Mouse (Mus musculus): Measurements from ENCODE around the gene Hopx. TPM values are rescaled to one million over a fixed set of nuclear protein-coding genes. Genes with fewer than 3 reads are reported as not detected.
"Not testable (repeated sequence)": the region's sequence is repeated elsewhere in the genome, so short reads cannot be mapped to it uniquely, and the experiment has no call there.

The Hopx gene
- polyA plus RNA-seq, 1 experiment from 2014 or later, result 0.77 TPM

- DNase-seq (ENCODE audit: low spot score), result no peak
Observed at GRCm38 (mm10) chr5:77100691-77101090, 14.2 kb downstream of the Hopx start.

DNA sequence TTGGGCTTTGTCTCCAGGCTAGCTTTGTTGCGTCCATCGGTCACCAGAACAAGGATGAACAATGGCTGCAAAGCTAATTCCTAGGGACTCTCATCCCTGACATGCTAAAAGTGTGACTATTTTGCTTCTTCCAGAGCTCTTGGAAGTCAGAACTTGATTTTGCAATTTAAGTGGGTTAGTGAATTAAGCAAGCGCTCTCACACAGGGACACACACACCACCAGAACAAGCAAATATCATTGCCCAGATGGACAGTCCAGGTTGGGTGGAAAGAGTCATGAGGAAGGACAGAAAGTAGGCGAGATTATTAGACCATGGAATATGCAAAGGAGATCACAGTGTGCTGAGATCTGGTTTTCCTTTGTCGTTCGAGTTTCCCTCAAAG lies 14.9 kb downstream of the Hopx start:
- no peak for DNase-seq (ENCODE audit: low spot score)

- DNase-seq (ENCODE audit: low spot score), result no peak
Observed at GRCm38 (mm10) chr5:77099317-77099996, 15.5 kb downstream of the Hopx start.

GRCm38 (mm10) chr5:77098874-77099273 lies 16.0 kb downstream of the Hopx start:
- DNase-seq (ENCODE audit: low spot score), result no peak

DNA sequence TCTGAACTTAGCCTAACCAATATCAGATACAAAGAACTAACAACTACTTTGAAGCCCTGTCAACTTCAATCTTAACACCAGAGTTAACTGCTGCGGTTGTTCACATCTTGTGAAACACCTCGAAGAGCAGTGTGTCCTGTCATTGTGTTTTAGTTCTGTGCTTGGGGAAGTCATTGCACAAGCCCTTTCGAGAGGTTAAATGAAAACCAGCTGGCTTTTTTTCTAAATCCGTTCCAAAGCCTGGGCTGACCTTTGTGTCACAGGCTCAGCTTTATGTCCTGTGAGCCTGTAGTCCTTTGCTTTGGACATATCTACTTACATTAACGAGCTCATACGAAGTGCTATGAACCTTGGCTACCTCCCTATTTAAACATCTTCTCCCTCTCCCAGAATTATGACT lies 17.2 kb downstream of the Hopx start:
- no peak for DNase-seq (ENCODE audit: low spot score)

- not testable (repeated sequence) for DNase-seq (ENCODE audit: low spot score)
Observed at GRCm38 (mm10) chr5:77096194-77096593, 18.7 kb downstream of the Hopx start.

DNA sequence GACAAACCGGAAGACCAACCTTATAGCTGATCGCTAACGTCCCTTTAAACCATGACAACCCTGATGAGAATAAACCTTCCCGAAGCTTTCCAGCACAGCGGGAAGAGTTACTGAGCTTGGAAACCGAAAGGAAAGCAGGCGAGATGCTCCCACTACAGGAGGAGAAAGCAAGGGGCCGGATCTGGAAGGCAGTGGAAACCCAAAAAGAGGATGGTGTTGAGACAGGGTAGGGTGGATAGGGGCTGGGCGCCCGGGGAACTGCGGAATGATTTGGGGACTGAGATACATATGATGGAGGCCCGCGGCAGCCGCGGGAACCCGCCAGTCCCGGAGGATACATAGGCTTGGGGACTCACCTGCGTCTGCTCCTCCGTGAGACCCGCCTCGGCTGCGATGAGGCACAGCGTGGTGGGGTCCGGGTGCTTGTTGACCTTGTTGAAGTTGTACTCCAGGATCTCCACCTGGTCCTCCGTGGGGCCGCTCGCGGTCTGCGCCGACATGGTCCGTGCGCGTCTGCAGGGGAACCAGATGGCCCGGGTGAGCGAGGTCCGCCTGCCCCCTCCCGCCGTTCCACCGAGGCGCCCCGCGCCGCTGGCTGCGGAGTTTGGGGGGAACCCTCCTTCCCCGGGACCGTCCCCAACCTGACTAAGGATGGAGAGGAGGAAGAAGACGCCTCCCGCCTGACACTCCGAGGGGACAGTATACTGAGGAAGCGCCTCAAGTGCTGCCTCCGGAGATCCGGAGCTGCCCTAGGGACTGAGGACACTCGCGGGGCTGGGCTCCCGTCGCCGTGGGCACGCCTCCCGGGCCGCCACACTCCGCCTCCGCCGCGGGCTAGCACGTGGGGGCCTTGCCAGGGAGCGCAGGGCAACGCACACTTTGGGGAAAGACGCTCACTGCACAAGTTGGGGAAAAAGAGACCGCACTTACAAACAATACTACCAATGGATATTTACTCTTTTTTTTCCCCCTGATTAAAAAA lies 20.1 kb downstream of the Hopx start:
- peak; percentile 33 for DNase-seq (ENCODE audit: low spot score)

DNA sequence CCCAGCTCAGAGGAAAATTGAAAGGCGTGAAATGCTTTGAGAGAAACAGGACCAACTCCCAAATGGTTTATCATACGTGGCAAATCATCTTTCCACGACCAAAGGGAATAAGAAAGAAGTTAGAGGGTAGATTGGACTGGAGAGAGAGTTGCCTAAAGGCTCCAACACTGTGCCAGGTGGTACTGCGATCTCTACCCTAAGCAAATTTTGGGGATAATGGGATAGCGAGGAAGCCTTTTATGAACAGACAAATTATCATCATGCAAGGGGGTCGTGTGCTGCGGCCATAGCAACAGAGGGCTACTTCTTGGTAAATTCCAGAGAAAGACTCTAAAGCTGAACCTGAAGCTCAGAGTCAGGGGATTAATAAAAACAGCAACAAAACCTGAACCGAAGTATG lies 21.0 kb downstream of the Hopx start:
- no peak for DNase-seq (ENCODE audit: low spot score)

DNA sequence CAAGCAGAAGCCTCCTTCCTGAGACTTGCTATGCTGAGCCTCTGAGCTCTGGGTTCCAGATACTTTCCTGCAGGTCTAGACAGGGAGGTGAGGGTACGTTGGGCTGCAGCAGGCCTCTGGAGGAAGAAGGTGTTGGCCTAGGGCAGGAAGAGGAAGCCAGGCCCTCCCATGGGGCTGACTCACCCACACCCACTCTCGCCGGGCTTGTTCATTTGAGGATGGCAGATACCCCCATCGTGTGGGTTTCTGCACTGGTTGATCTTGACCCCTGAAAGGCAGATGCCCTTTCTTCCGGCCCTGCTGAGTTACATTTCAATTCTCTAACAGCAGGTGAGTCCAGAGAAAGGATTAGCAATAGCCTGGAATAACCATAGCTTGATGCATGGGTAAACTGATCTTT lies 22.4 kb downstream of the Hopx start:
- DNase-seq (ENCODE audit: low spot score), result no peak

- no peak for DNase-seq (ENCODE audit: low spot score)
Observed at GRCm38 (mm10) chr5:77091923-77092322, 23.0 kb downstream of the Hopx start.

- no peak for DNase-seq (ENCODE audit: low spot score)
Observed at GRCm38 (mm10) chr5:77090521-77091096, 24.3 kb downstream of the Hopx start.

GRCm38 (mm10) chr5:77089901-77090300 lies 25.0 kb downstream of the Hopx start:
- DNase-seq (ENCODE audit: low spot score), result no peak

DNA sequence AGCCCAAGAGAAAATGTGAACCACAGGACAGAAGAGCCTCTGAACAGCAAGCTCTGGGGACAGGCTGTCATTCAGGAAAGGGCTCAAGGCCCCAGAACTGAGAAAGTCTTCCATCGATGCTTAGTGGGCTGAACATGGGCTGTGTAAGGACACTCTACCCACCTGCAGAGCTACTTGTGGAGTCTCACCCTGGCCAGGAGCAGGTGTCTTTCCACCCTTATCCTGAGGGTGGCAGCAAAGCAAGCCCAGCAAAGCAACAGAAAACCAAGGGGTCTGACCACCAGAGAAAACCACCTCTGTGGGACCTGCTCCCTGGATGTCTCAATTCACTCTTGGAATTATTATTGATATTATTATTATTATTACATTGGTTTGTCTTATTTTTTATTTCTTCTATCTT lies 25.6 kb downstream of the Hopx start:
- DNase-seq (ENCODE audit: low spot score), result peak; percentile 47

GRCm38 (mm10) chr5:77087122-77087521 lies 27.8 kb downstream of the Hopx start:
- DNase-seq (ENCODE audit: low spot score), result no peak

- DNase-seq (ENCODE audit: low spot score), result no peak
Observed at GRCm38 (mm10) chr5:77086541-77086940, 28.4 kb downstream of the Hopx start.

DNA sequence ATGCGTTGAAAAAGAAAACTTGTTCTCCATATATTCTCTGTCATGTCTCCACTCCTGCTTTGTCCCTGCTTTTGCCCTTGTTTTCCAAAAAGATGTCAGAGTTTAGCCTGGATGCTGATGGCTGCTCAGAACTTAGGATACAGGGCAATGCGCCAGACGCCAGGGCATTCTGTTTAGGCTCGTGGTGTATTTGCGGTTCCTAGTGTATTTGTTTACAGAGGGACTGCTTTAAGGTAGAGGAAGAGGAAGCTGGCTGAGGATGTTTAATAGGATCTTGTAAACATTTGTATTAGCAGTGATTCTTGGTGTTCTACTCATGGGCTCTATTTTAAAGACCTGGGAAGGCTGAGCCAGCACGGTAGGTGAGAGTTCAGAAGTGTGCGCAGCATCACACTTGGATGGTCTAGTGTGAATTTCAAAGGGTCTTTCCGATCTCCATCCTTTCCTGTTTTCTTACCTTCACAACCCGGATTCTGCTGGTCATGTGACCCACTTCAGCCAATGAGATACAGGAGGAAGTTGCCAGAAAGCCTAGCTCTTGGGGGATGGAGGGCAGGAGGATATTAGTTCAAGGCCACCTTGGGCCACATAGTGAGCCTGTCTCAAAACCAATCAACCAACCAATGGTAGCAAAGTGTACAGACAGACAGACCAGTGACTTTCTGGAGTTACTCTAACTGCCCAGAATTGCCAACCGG lies 29.0 kb downstream of the Hopx start:
- DNase-seq (ENCODE audit: low spot score), result no peak

DNA sequence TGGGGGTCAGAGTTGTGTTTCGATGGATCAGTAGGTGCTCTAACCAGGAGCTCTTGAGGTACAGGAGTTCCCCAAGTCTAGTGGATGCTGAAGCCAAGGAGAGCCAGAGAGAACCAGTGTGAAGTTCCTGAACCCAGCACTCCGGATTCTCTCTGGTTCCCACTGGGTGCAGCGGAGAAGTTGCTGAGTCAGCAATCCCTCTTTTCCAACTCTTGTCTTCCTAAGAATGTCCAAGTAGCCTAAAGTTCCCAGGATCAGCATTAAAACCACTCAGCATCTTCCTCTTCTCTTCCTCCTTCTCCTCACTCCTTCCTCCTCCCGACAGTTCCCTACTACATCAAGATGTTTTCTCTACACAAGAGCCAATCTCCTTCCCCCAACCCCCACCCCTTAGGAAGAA lies 30.5 kb downstream of the Hopx start:
- no peak for DNase-seq (ENCODE audit: low spot score)

DNA sequence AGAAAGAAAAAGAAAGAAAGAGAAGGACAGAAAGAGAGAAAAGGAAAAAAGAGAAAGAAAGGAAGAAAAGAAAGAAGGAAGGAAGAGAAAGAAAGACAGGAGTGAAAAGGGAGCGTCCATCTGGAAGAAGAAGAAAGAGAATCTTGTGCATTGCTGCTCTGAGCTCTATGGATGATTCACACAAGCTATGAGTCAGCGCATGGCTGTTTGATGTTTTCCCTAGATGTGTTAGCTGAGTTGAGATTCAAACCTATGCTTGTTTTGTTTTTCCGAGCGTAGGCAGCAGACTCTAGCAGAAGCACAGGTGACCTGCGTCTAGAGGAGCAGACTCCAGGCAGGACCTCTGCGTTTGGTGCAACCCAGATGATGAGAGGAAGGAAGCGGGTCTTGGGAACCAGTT lies 32.2 kb downstream of the Hopx start:
- no peak for DNase-seq (ENCODE audit: low spot score)

- no peak for DNase-seq (ENCODE audit: low spot score)
Observed at GRCm38 (mm10) chr5:77080761-77081160, 34.2 kb downstream of the Hopx start.

GRCm38 (mm10) chr5:77075951-77076350 lies 39.0 kb downstream of the Hopx start:
- DNase-seq (ENCODE audit: low spot score), result no peak

DNA sequence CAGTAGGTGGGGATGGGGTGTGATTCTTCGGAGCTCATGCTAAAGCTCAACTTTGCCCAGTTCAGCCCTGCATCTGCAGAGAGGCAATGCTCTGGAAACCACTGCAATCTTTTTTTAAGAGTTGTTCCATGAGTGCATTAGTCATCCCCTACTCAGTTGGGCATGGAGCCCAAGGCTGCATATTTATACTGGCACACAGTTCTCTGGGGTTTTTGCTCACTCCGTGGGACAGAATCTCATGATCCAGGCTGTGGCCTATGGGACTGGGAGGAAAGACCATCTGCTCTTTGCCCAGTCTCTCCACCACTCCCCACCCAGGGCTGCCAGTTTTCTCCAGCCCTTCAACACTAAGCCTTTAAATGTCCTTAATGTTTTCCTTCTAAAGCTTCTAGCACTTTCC lies 40.0 kb downstream of the Hopx start:
- DNase-seq (ENCODE audit: low spot score), result no peak

- DNase-seq (ENCODE audit: low spot score), result no peak
Observed at GRCm38 (mm10) chr5:77073794-77074193, 41.1 kb downstream of the Hopx start.
